In the genomic region with DNA sequence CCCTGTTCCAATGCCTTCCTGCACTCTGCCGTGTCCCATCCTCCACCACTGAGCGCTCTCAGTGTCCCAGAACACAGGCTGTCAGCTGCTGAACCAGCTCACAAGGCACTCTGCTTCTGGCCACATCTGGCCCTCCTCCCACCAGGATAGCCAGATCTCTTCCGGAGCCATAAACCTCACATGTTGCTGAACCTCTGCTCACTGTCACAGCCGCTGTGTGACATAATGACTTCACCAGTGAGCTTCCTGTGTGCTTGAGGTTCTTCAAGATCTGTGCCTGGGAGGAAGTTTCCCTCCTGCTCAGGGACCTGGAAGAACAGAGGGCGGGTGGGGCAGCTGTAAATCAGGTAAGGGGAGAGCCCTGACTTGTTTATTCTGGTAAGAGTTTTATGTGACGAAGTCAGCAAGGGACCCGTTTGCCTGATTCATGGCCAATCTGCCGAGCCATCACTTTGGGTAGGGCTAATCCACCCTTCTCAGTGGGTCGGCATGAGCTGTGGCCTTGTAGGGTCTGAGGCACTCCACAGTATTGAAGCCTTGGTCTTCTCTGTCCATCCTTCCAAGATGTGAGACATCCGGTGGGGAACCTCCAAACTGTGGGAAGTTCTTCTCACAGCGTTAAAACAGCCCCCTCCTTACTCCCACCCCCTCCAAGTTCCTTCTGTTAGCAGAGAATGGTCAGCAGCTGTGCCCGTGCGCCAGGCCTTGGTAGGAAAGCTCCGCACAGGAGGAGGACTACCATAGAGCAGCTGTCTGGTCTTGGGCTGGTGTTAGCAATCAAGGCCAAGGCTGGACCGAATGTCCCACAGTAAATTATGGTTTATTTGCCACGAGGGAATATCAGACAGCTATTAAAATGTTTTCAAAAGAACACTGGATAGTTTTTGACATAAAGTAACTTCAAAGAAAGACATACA, we compare ENCODE assay signal across 11 mouse cellular contexts. TPM values are rescaled to one million over a fixed set of nuclear protein-coding genes. Genes with fewer than 3 reads are reported as not detected.
DNase-seq lines count a peak whose midpoint lies in the region; ATAC-seq and TF ChIP-seq lines count a peak whose summit lies in the region.
"Had no signal": no experiment of that assay in that cellular context is flagged by ENCODE, and none has a peak within 500 bp of the region (broad histone marks: within the 10 kb centered on the region; RNA-seq: fewer than 3 reads in every experiment).

No protein-coding gene starts in this region.

- ATAC-seq in stomach, embryonic 16.5 days (ENCODE audit: insufficient read depth, low FRiP score): peak; percentile 32; the same call in 1 of the 2 replicates
- ATAC-seq in stomach, postnatal 0 days (ENCODE audit: low FRiP score, low TSS enrichment): no peak
- ATAC-seq in heart, embryonic 14.5 days (ENCODE audit: insufficient number of reproducible peaks, insufficient read depth, low FRiP score, low read depth): peak; percentile 6; the same call in 1 of the 2 replicates
- ATAC-seq: midbrain, embryonic 15.5 days had no signal

- TF ChIP-seq EP300 in stomach, postnatal 0 days (optimal IDR thresholded peaks at IDR 0.05): no peak

- no peak overlapping the region for H3K4me2 ChIP-seq in stomach, embryonic 16.5 days (ENCODE audit: low read depth, low read length)
- H3K4me2 ChIP-seq in stomach, postnatal 0 days (replicated peaks; ENCODE audit: low read depth): no peak overlapping the region
- H3K4me2 ChIP-seq in heart, embryonic 14.5 days (ENCODE audit: low read length): no peak overlapping the region
- H3K4me2 ChIP-seq: midbrain, embryonic 15.5 days had no signal

- no peak overlapping the region for H3K4me3 ChIP-seq in stomach, embryonic 16.5 days (replicated peaks; ENCODE audit: low read length)
- H3K4me3 ChIP-seq in stomach, postnatal 0 days (ENCODE audit: low read depth, low read length): no peak overlapping the region
- H3K4me3 ChIP-seq in heart, embryonic 14.5 days (ENCODE audit: control insufficient read depth in 1 of 2, insufficient read depth in 1 of 2, low read depth in 1 of 2, low read length in 2 of 2): no peak overlapping the region
- no peak overlapping the region for H3K4me3 ChIP-seq in cerebellum, adult 2 months (replicated peaks; ENCODE audit: insufficient read depth, low read depth, low read length)
- H3K4me3 ChIP-seq: erythroblast, embryonic 14.5 days; midbrain, embryonic 15.5 days had no signal

- H3K9ac ChIP-seq in stomach, embryonic 16.5 days (ENCODE audit: low read length): peak overlapping the region; percentile 32; the same call in 1 of the 2 replicates
- H3K9ac ChIP-seq in stomach, postnatal 0 days (ENCODE audit: low read length): no peak overlapping the region
- no peak overlapping the region for H3K9ac ChIP-seq in heart, embryonic 14.5 days (ENCODE audit: low read length)
- H3K9ac ChIP-seq: midbrain, embryonic 15.5 days had no signal

- TF ChIP-seq POLR2A in cerebellum, adult 2 months (IDR thresholded peaks at IDR 0.05; ENCODE audit: borderline replicate concordance, insufficient read depth, low read length): no peak

- no peak for TF ChIP-seq CTCF in stomach, postnatal 0 days (IDR thresholded peaks at IDR 0.05; ENCODE audit: low read depth)
- no peak for TF ChIP-seq CTCF in cerebellum, adult 2 months (IDR thresholded peaks at IDR 0.05; ENCODE audit: borderline replicate concordance, insufficient read depth, low read depth, low read length)

- H3K36me3 ChIP-seq in stomach, embryonic 16.5 days (ENCODE audit: control insufficient read depth, insufficient read depth, low read length): no peaks in the 10 kb centered on the region
- H3K36me3 ChIP-seq in stomach, postnatal 0 days (ENCODE audit: control insufficient read depth, insufficient read depth, low read length): no peaks in the 10 kb centered on the region
- H3K36me3 ChIP-seq in heart, embryonic 14.5 days (ENCODE audit: control insufficient read depth, insufficient read depth, low read length): no peaks in the 10 kb centered on the region
- H3K36me3 ChIP-seq: G1E; midbrain, embryonic 15.5 days had no signal

- DNase-seq in stomach, postnatal 0 days (ENCODE audit: low spot score): no peak
- peak; percentile 49 for DNase-seq in kidney, postnatal 14 days
- DNase-seq in thymus, postnatal 4 days: peak; percentile 27
- no peak for DNase-seq in cerebellum, adult 11 months
- DNase-seq in cerebellum, adult 2 months: no peak
- no peak for DNase-seq in cerebellum, postnatal 4 days (ENCODE audit: low spot score in 2 of 2)

- no peaks in the 10 kb centered on the region for H3K9me3 ChIP-seq in stomach, embryonic 16.5 days (replicated peaks; ENCODE audit: control insufficient read depth, low read length)
- H3K9me3 ChIP-seq in stomach, postnatal 0 days (ENCODE audit: control insufficient read depth, low read length): no peaks in the 10 kb centered on the region
- H3K9me3 ChIP-seq in heart, embryonic 14.5 days (ENCODE audit: control insufficient read depth, low read length): no peaks in the 10 kb centered on the region
- H3K9me3 ChIP-seq: G1E; midbrain, embryonic 15.5 days had no signal

- 44% methylated on average over 16 of the region's 16 CpGs for WGBS in stomach, embryonic 16.5 days
- 57% methylated on average over 16 of the region's 16 CpGs for WGBS in stomach, postnatal 0 days
- WGBS in heart, embryonic 14.5 days: 60% methylated on average over 16 of the region's 16 CpGs
- WGBS in cerebellum, adult 2 months: 88% methylated on average over 16 of the region's 16 CpGs

- H3K27me3 ChIP-seq in stomach, embryonic 16.5 days (ENCODE audit: control insufficient read depth, insufficient read depth, low read length): no peaks in the 10 kb centered on the region
- no peaks in the 10 kb centered on the region for H3K27me3 ChIP-seq in stomach, postnatal 0 days (ENCODE audit: control insufficient read depth, insufficient read depth, low read length)
- H3K27me3 ChIP-seq in heart, embryonic 14.5 days (ENCODE audit: control insufficient read depth, insufficient read depth, low read length): no peaks in the 10 kb centered on the region
- no peaks in the 10 kb centered on the region for H3K27me3 ChIP-seq in cerebellum, adult 2 months (ENCODE audit: control insufficient read depth, insufficient read depth, low read length)
- H3K27me3 ChIP-seq: midbrain, embryonic 15.5 days had no signal

- H3K4me1 ChIP-seq in stomach, embryonic 16.5 days (ENCODE audit: control insufficient read depth, insufficient read depth, low read length): peaks cover 6% of the 10 kb centered on the region
- H3K4me1 ChIP-seq in stomach, postnatal 0 days (replicated peaks; ENCODE audit: control insufficient read depth, insufficient read depth): no peaks in the 10 kb centered on the region
- H3K4me1 ChIP-seq in heart, embryonic 14.5 days (ENCODE audit: control insufficient read depth in 2 of 2, insufficient read depth in 2 of 2, low read length in 2 of 2): 0 out of 4 replicates have a peak, but pooled peaks cover 0 to 2% of the 10 kb centered on the region in 2 experiments
- H3K4me1 ChIP-seq in cerebellum, adult 2 months (ENCODE audit: control insufficient read depth, insufficient read depth, low read length): peaks cover 24% of the 10 kb centered on the region
- H3K4me1 ChIP-seq: midbrain, embryonic 15.5 days had no signal

- H3K27ac ChIP-seq in stomach, embryonic 16.5 days (ENCODE audit: low read length): no peak overlapping the region
- no peak overlapping the region for H3K27ac ChIP-seq in stomach, postnatal 0 days (replicated peaks)
- no peak overlapping the region for H3K27ac ChIP-seq in heart, embryonic 14.5 days (replicated peaks in 1 of 2; ENCODE audit: control insufficient read depth in 1 of 2, insufficient read depth in 1 of 2, low read depth in 2 of 2, low read length in 2 of 2)
- no peak overlapping the region for H3K27ac ChIP-seq in cerebellum, adult 2 months (ENCODE audit: insufficient read depth, low read length)
- H3K27ac ChIP-seq: midbrain, embryonic 15.5 days had no signal

RNA-seq across cellular contexts. Expression of gene Pyroxd2, which starts 27.3 kb away (rescaled TPM):
- polyA plus RNA-seq in stomach, embryonic 16.5 days (2015; fragmentation: Nextera tagmentation; extraction: Ambion mirVana): 5.1 and 5.4 TPM in 2 replicates
- polyA plus RNA-seq in stomach, postnatal 0 days (2015; fragmentation: Nextera tagmentation; extraction: Ambion mirVana): 1.8 and 1.9 TPM in 2 replicates
- 4.4 and 4.7 TPM in 2 replicates for polyA plus RNA-seq in heart, embryonic 14.5 days (2014; fragmentation: Nextera tagmentation; extraction: Ambion mirVana)
- 2.4 and 3.1 TPM in 2 replicates for polyA plus RNA-seq in cerebellum, adult 2 months (2012; rRNA removed)

RNA-seq across cellular contexts. Expression of gene Hps1, which starts 54.5 kb away (rescaled TPM):
- polyA plus RNA-seq in stomach, embryonic 16.5 days (2015; fragmentation: Nextera tagmentation; extraction: Ambion mirVana): 14.4 and 15.6 TPM in 2 replicates
- 11.0 and 11.8 TPM in 2 replicates for polyA plus RNA-seq in stomach, postnatal 0 days (2015; fragmentation: Nextera tagmentation; extraction: Ambion mirVana)
- 4.9 and 5.6 TPM in 2 replicates for polyA plus RNA-seq in heart, embryonic 14.5 days (2014; fragmentation: Nextera tagmentation; extraction: Ambion mirVana)
- 13.8 and 15.9 TPM in 2 replicates for polyA plus RNA-seq in cerebellum, adult 2 months (2012; rRNA removed)

Comparison
In these comparisons a context has a peak if more than half of its experiments do, and no peak if none do; other contexts are left out.
1. DNase-seq: peak in kidney, postnatal 14 days (single experiment) and thymus, postnatal 4 days (single experiment); none in stomach, postnatal 0 days (single experiment), cerebellum, adult 11 months (single experiment), cerebellum, adult 2 months (0 of 2) and cerebellum, postnatal 4 days (0 of 2).